Mouse (Mus musculus) ovary, postnatal 14 days (tissue): Measurements from ENCODE around the gene Map4k3.
"Not testable (repeated sequence)": the region's sequence is repeated elsewhere in the genome, so short reads cannot be mapped to it uniquely, and the experiment has no call there.

Source experiments
- DNase-seq: peaks from one replicate; pipeline ENCODE4 v3.0.0; 2022; ENCODE audit warnings: low spot score

The Map4k3 gene

DNA sequence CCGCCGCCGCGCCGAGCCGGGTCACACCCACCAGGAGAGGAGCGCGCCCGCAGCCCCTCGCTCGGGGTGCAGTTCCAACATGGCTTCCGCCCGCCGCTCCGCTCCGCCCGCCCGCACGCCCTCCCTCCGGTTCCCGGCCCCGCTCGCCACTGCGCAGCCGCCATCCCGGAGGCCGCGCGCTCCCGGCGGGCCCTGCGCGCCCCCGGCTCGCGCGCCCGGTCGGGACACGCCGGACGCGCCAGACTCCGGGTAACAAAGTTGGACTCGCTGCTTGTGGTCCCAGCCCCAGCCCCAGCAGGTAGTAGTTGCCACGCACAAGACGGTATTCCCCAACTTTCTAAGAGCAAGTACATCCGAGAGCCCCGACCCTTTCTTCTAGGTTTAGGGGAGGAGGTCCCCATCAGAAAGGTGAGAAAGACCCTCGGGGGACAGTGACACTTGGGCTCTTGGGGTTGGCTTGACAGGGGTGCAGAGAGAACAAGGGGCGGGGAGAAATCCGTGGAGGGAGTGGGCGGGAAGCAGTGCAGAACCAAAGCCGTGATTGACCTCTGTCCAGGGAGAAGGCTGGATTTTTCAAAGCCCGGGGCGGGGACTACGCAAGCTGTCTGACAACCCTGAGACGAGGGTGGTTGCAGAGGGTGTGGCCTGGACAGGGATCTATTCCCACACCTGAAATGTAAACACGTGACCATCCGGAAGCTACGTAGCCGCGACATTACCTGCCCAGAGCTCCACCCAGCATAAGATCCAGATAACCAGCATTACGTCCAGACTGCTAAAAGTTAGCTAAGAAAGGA lies at the start of gene Map4k3:
TSS of gene Map4k3 (minus strand) at position 424 of the 797 bp plus-strand sequence.
- peak; percentile 78 for DNase-seq

DNA sequence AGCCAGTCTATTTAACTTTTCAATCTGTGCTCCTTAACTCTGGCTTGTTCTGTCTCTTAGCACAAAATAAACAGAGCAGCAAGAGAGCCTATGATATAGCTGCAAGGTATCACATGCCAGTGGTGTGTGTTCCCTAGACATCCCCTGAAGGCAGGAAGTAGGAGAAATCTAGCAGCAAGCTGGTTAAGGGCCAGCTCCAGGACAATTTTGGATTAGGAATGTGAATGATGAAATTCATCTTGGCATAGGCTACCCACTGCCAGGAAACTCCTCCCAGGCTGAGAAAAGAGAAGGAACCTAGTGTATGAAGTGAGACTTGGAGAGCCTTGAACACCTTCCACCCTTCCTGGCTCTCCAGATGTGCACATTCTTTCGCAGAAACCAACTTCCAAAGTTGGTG lies 49.3 kb upstream of the Map4k3 start:
- DNase-seq = no peak

DNA sequence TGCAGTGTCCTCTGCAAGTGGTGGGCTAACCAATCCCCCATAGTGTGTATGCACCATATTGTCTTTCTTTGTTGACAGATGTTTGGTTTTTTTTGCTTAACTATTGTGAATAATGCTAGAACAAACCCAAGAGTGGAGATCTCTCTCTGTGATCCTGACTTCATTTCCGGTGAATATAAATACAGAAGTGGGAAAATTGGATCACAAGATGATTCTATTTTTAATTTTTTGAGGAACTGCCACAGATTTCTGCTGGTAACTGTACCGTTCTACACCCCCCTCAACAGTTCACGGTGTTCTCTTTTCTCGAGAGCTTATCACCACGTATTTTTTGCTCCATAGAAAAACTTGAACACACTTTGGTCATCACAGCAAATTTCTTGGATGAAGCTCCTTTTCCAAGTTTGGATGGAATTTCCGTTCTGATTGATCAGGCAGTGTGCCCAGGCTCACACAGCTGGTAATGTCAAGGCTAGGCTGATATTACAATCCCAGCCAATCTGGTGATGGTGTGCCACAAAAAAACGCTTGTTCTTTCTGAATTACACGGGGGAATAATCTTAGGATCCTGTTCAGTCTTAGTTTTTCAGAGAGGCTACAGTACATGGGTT lies 47.0 kb upstream of the Map4k3 start:
- DNase-seq = no peak

DNA sequence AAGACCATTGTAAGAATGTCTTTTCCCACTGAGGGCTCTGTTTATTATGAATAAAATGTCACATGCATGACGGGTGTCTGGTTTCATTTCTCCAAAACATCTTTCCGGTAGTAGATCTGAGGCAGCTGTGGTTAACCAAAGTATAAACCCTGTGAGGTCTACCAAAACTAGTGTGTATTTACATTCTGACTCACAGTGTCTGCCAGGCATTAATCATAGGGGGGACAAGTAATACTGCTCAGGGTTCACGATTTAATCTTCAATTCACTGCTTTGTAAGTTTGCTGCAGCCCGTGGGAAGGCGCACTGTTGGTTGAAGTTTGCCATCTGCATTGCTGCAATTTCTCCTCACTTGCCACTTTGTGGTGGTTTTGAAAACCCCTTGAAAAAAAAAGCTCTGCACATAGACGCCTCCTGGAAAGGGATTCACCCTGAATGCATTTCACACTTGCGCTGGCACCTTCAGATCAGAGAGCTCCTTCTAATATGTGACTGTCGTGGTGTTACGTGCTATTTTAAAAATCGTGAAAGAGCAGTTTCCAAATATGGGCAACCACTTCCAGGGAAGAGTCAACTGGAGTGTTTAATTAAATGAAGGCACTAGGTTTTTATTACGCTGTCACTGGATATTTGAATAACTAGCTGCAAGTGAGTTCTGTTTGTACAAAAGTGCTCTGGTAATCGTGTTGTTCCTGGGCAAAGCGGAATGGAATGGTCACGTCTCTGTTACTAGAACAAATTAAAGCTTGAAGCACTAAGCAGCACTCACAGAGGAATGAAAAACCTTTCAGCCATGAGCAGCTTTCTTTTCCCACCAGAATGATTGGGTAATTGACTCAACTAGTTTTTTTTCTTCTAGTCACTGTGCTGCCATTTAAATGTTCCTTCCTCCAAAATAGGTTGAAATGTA lies 44.5 kb upstream of the Map4k3 start:
- no peak for DNase-seq

DNA sequence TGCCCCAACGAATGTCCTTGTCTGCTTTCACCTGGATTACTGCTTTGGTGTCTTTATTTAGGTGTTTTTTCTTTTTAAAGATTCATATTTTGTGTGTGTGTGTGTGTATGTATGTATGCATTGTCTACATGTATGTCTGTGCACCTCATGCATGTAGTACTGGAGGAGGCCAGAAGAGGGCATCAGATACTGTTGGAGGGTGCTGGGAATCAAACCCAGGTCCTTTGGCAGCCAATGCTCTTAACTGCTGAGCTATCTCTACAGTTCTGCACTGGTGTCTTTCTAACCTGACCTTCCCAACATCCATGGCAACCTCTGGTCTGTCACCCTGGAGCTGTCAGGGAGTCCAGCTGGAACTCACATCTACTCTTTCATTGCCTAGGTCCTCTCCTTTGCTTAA lies 41.8 kb upstream of the Map4k3 start:
- DNase-seq = no peak

DNA sequence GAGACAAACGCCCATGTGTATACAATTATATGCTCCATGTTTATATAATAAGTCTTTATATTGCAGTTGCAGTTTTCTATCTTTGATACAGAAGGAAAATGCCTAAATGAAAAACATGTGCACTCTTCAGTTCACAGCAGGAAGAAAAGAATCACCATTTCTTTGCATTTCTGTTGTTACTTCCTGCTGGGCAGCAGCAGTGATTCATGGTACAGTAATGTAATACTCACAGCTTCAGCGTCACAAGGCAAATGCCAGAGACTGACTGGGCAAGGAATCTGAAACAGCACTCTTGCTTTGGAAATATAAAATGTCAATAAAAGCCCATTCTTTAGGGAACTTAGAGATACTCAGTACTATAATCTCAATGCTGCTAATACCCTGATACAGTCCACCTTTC lies 36.9 kb upstream of the Map4k3 start:
- no peak for DNase-seq

DNA sequence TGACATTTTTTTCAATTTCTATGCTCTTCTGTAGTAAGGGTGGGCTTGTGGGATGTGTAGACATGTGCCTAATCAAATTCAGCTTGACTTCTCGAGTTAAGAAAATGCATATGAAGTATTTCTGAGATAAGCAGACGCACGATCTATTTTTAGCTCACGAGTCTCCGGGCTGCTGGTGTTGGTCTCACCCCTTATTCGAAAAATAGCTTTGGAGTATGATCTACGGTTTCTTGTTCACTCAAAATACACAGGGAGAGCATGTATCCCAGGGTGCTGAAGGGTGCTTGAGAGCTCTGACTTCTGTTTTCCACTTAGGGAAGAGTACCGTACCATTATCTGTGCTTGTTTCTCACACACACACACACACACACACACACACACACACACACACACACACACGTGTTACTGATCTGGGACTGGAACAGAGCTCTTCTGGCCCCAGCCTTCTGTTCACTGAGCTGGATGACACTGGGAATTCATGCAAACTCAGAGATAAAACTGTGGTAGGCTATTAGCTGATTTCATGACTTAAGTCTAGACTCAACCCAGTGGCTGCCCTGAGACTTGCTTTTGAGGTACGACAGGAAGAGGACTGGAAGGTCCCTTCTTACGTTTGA lies 34.9 kb upstream of the Map4k3 start:
- DNase-seq = no peak

DNA sequence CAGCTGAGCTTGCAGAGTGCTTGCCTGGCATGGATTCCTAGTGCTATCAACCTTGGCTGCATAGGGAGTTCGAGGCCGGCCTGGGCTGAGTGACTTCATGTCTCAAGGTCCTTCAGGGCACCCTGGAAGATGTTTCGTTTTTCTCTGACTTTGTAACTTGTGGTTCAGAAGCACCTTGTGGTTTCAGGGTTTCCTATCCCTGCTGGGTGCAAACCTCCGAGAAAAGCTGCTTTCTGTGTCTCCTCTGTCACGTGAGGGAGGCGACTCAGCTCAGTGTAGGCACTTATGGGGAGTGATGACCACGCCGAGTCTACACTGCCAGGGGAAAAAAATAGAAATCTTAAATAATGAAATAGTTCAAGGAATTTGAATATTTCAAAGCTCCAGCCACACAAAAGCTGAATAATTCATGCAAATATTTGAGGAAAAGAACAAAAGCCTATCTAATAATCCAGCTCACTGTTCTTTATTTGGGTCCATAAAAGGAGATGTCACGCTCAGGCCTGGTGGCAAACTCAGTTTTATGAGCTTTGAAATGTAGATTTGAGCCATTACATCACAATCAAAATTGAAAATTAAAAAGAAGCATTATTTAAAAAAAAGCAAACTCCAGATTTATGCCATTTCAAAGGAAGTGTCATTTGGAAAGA lies 34.2 kb upstream of the Map4k3 start:
- DNase-seq = no peak

DNA sequence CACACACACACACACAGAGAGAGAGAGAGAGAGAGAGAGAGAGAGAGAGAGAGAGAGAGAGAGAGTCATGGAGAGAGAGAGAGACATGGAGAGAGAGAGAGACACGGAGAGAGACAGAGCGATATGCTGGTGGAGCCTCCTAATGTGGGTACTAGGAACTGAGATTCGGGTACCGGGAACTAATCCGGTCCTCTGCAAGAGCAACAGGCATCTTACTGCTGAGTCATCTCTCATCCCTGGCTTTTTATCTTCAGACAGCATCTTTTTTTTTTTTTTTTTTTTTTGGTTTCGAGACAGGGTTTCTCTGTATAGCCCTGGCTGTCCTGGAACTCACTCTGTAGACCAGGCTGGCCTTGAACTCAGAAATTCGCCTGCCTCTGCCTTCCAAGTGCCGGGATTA lies 32.9 kb upstream of the Map4k3 start:
- not testable (repeated sequence) for DNase-seq

DNA sequence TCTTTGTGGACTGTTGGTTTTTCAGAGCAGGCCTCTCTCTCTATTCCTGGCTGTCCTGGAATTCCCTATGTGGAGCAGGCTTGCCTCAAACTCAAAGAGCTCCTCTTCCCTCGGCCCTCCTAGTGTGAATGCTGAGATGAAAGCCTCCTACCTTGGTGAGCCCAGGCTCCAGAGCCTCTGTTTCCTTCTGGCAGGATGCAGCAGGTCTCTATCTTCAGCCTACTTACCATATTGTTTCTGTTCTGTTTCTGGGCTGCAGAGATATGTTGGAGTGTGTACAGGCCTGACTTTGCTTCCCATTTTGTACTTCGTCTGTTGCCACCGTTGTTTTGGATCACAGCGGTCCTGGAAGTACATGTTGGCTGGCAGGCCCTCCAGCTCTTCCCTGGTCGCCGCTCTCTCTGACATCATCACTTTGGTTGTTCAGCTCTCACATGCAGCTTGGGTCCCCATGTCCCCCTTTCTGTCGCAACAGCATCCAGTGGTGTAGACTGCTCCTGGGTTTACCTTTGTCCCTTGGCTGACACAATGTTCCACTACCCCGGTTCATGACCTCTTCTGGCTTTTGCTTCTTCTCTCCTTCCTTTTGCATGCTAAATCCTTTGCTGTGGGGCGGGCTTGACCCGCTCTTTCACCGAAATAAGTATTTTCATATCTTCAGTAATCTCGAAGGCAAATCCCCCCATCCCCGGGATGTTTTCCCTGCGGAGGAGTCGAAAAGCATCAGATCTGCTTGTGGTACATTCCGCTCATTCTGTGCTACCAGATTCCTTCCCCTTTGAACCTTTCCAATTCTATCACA lies 32.3 kb upstream of the Map4k3 start:
- no peak for DNase-seq

DNA sequence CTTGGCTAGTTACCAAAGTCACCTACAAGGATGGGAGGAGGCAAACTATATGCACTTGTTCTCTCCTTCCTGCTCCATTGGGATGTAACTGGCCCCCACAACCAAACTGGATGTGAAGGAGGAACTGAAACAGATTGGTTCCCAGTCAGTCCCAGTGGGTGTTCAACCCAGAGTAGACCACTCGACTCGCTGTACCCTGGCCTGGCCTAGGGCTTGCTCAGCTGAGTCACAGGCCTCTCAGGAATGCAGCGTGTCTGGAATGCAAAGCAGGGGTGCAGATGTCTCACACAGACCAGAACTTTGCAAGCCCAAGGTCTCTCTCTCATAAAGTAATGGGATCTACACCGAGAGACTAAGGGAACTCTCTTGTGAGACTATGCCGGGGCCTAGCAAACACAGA lies 27.8 kb upstream of the Map4k3 start:
- no peak for DNase-seq

DNA sequence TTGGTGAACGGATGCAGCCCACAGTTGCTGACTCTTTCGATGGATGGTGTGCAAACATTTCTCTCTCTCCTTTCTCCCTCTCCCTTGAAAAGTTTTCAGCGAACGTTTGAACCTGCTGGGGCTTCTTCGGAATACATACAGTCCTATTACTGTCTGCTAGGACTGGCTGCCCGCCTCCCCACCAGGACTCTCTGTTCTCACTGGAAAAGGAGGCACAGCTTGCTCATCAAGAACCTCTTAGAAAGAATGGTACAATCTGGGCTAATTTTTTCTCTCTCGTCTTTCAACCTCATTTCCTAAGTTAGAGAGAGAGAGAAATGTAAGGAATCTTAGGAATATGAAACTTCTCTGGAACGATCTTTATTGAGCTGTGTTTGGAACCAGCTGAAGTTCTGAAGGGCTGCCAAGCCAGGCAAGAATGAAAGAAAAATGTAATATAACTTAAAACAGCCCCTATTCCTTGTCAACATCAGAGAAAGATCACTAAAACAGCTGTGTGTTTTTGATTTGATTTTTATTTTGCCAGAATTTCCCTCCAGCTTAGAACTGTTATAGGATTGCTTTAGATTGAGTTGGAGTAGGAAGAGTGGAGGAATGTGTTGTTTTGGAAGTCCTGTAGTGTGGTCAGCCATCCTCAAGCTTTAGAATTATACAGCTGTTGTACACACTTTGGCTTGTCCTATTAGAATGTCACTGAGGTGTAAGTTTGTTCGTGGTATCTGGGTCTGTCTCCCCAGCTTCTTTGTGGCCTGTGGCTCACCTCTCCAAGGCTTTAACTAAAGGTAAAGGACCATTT lies 27.0 kb upstream of the Map4k3 start:
- no peak for DNase-seq

DNA sequence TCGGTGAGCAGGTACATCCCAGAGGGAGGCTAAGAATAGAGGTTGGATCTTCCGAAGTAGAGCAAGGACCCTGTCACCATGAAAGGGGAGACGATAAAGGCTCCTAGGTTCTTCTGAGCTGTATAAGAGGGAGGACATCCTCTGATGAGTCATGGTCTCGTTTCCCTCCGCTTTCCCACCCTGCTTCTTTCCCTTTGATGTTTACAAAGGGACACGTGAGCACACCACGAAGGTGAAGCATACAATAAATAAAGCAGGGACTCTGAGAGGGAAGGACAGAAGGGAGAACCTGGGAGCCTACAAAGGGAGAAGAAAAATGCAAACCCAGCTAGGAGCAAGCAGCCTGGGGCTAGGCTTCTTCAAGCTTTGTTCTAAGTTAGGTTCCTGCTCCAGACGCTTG lies 26.3 kb upstream of the Map4k3 start:
- DNase-seq = no peak

DNA sequence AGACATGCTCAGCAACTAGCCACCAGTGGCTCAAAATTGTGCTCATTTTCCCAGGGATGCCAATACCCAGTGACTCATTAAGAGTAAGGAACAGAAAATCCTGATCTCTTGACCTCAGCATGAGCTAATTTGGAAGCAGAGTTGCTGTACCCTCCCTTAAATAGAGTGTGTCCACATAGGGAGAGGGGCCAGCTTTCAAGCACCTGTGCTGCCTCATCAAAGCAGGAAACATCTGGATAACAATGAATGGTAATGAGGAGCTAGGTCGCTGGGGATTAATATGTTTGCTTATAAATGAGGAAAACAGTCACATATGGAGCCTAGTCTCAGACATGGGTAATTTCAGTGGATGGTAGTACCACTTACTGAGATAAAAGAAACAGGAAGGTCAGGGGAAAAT lies 24.2 kb upstream of the Map4k3 start:
- DNase-seq = no peak

DNA sequence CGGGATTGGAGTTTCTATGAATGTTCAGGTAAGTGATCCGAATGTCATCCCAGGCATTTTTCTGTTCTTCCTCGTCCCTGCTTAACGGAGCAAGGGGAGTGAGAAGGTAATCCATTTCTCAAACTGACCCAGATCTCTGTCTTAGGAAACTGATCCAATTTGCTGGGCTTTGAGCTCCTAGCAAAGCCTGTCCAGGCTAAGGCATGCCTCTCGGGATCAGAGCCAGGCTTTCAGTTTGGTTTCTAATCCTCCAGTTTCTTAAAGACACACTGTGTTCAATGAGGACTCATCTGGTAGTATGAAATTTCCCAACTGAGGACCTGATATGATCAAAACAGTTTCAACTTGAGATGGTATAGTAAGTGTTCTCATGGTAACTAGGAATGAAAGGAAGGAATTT lies 11.1 kb upstream of the Map4k3 start:
- DNase-seq = no peak

DNA sequence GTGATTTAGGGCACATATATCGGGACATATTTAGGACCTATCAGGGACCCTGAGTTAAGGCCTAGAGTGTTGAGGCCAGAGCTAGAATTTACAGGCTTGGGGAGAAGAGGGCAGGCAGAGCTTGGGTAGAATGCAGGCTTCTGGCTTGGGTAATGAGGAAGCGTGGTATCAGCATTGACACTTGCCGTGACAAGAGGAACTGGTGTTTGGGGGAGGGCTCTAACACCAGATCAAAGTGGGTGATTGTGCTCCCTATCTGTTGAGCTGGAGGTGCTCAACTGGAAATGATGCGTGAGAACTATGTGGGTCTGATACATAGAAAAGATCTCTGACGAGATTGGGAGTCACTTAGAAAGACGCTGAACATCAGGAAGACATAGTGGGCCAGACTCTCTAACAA lies 6.4 kb upstream of the Map4k3 start:
- DNase-seq = no peak

DNA sequence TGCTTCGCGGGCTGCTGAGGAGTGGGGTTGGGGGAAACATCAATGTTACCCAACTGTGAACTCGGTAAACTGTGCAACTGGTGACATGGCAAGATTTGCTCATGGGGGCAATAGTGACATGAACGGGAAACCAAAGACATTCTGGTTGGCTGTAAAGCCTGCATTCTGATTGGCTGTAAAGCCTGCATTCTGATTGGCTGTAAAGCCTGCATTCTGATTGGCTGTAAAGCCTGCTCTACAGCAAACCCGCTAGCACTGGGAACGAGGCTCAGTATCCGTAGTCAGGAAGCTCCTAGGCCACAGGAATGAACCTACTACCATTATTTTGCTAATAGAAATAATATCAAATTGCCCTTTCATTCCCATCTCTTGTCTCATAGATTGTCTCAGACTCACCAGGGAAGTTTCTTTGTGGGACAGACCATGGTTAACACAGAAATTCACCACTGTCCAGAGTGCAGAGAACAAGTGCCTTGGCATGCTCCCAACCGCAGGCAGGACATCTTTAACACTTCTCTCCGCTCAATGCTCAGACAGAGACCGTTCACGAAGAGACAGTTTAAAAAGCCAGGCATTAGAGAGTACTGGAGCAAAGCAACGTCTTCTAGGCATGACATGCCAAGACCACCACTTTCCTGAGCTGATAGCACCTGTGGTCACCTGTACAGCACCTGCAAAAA lies 5.0 kb upstream of the Map4k3 start:
- no peak for DNase-seq

DNA sequence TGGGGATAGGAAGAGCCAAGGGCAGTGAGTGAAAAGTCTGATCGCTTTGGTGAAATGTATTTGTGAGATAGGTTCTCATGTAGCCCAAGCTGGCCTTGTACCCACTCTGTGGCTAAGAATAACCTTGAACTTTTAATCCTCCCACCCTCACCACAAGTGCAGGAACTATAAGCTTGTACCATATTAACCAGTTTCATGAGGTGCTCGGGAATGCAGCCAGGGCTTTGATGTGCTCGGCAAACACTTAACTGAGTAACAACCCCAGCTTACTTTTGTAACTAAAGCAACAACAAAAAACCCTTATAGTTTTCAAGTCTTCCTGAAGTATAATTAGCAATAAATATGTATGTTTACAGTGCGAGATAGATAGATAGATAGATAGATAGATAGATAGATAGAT lies 4.0 kb upstream of the Map4k3 start:
- DNase-seq = no peak

DNA sequence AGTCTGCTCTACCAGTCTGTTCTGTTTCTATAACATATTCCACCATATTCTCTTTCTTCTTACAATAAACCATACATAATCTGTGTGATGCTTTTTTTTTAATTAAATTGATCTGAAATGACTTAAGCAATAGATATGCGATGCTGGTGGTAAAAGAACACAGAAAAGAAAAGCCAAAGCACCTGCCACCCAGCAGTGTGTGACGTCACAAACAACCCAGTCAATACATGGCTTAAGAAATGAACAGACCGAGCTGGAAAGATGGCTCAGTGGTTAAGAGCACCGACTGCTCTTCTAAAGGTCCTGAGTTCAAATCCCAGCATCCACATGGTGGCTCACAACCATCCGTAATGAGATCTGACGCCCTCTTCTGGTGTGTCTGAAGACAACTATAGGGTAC lies 2.0 kb upstream of the Map4k3 start:
- DNase-seq = not testable (repeated sequence)

DNA sequence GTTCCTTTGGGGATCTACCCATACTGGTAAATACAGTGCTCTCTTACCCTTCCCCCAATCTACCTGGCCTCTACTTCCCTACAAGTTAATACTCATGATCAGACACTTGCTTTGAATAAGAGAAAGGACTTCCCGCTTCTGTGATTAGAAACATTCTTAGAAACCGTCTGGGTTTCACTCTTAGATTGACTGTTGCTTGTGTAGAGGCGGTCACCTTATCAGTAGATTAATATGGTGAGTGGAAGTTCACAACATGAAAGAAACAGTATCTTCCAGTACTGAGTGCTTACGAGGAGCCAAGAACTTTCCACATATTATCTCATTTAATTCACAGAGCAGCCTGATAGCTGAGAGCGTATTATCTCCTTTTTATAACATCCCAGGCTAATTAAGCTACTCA lies 1.5 kb upstream of the Map4k3 start:
- no peak for DNase-seq
